Mouse (Mus musculus): ENCODE measurements around the gene Gm5891. TPM values are rescaled to one million over a fixed set of nuclear protein-coding genes. Genes with fewer than 3 reads are reported as not detected.
"Not testable (repeated sequence)": the region's sequence is repeated elsewhere in the genome, so short reads cannot be mapped to it uniquely, and the experiment has no call there.

Gene Gm5891
- not detected for total RNA-seq (2021)

GRCm38 (mm10) chr7:21921191-21921590, at the start of gene Gm5891:
Gm5891 (minus strand) TSS chr7:21921291.
- not testable (repeated sequence) for DNase-seq (ENCODE audit: extremely low spot score in 1 of 2, low spot score in 1 of 2)

Other genes starting within 250 kb of the Gm5891 start
- gene Gm4175, start 159.8 kb downstream of the Gm5891 start, total RNA-seq (2021): not detected
- not detected for gene Gm4177, start 124.6 kb downstream of the Gm5891 start, total RNA-seq (2021)
- not detected for gene Vmn1r135, start 88.9 kb downstream of the Gm5891 start, total RNA-seq (2021)
- not detected for gene Gm5725, start 77.0 kb downstream of the Gm5891 start, total RNA-seq (2021)
- not detected for gene Vmn1r137, start 73.3 kb upstream of the Gm5891 start, total RNA-seq (2021)
- not detected for gene Vmn1r138, start 107.6 kb upstream of the Gm5891 start, total RNA-seq (2021)
- gene Gm6176, start 135.0 kb upstream of the Gm5891 start, total RNA-seq (2021): not detected
- gene Vmn1r139, start 147.8 kb upstream of the Gm5891 start, total RNA-seq (2021): not detected
- not detected for gene Gm16451, start 197.0 kb upstream of the Gm5891 start, total RNA-seq (2021)
- gene Gm10666, start 213.4 kb upstream of the Gm5891 start, total RNA-seq (2021): not detected
- gene Vmn1r142, start 242.7 kb upstream of the Gm5891 start, total RNA-seq (2021): not detected